Mouse (Mus musculus): ENCODE measurements around the gene Cldn20. TPM values are rescaled to one million over a fixed set of nuclear protein-coding genes. Genes with fewer than 3 reads are reported as not detected.

Gene Cldn20
- polyA plus RNA-seq, 1 experiment = not detected

GRCm38 (mm10) chr17:3516406-3516805, 15.9 kb upstream of the Cldn20 start:
- H3K36me3 ChIP-seq (replicated peaks; ENCODE audit: low read length) = peaks cover 31% of the 10 kb centered on the region
- H3K9me3 ChIP-seq = no peaks in the 10 kb centered on the region
- H3K27me3 ChIP-seq (replicated peaks) = no peaks in the 10 kb centered on the region
- H3K4me1 ChIP-seq = peaks cover 4% of the 10 kb centered on the region
- TF ChIP-seq GATA1 (IDR thresholded peaks at IDR 0.05; ENCODE audit: borderline replicate concordance, low read length) (no peak), FLI1 (IDR thresholded peaks at IDR 0.05; ENCODE audit: low read length) (no peak)
- H3K4me3 ChIP-seq (replicated peaks) = no peak overlapping the region

- TF ChIP-seq FLI1 (IDR thresholded peaks at IDR 0.05; ENCODE audit: low read length) = no peak
- no peak for TF ChIP-seq GATA1 (IDR thresholded peaks at IDR 0.05; ENCODE audit: borderline replicate concordance, low read length)
- H3K36me3 ChIP-seq (replicated peaks; ENCODE audit: low read length) = peaks cover 47% of the 10 kb centered on the region
- H3K4me3 ChIP-seq (replicated peaks) = no peak overlapping the region
- H3K4me1 ChIP-seq = peaks cover 4% of the 10 kb centered on the region; the same call in 1 of the 2 replicates
- no peaks in the 10 kb centered on the region for H3K9me3 ChIP-seq
- H3K27me3 ChIP-seq (replicated peaks) = no peaks in the 10 kb centered on the region
Measured at GRCm38 (mm10) chr17:3520344-3520743, 12.0 kb upstream of the Cldn20 start.

GRCm38 (mm10) chr17:3527841-3528471, 4.4 kb upstream of the Cldn20 start:
- Histone ChIP-seq H3K9me3 (no peaks in the 10 kb centered on the region), H3K36me3 (replicated peaks; ENCODE audit: low read length) (peaks cover 39% of the 10 kb centered on the region), H3K4me3 (replicated peaks) (no peak overlapping the region), H3K4me1 (peaks cover 32% of the 10 kb centered on the region), H3K27me3 (replicated peaks) (no peaks in the 10 kb centered on the region)
- TF ChIP-seq FLI1 (IDR thresholded peaks at IDR 0.05; ENCODE audit: low read length) (no peak), GATA1 (IDR thresholded peaks at IDR 0.05; ENCODE audit: borderline replicate concordance, low read length) (no peak)

- Histone ChIP-seq H3K27me3 (replicated peaks) (no peaks in the 10 kb centered on the region), H3K4me1 (peaks cover 32% of the 10 kb centered on the region), H3K9me3 (no peaks in the 10 kb centered on the region), H3K4me3 (replicated peaks) (no peak overlapping the region), H3K36me3 (replicated peaks; ENCODE audit: low read length) (peaks cover 40% of the 10 kb centered on the region)
- TF ChIP-seq FLI1 (IDR thresholded peaks at IDR 0.05; ENCODE audit: low read length) = no peak
- TF ChIP-seq GATA1 (IDR thresholded peaks at IDR 0.05; ENCODE audit: borderline replicate concordance, low read length) = no peak
Measured at GRCm38 (mm10) chr17:3529523-3529922, 2.8 kb upstream of the Cldn20 start.

- Histone ChIP-seq H3K4me1 (peaks cover 35% of the 10 kb centered on the region), H3K27me3 (replicated peaks) (no peaks in the 10 kb centered on the region), H3K9me3 (no peaks in the 10 kb centered on the region), H3K36me3 (replicated peaks; ENCODE audit: low read length) (peaks cover 40% of the 10 kb centered on the region), H3K4me3 (replicated peaks) (no peak overlapping the region)
- TF ChIP-seq GATA1 (IDR thresholded peaks at IDR 0.05; ENCODE audit: borderline replicate concordance, low read length) (no peak), FLI1 (IDR thresholded peaks at IDR 0.05; ENCODE audit: low read length) (no peak)
Measured at GRCm38 (mm10) chr17:3530549-3530948, 1.8 kb upstream of the Cldn20 start.

GRCm38 (mm10) chr17:3531641-3532040, 713 bp upstream of the Cldn20 start:
- no peak for TF ChIP-seq FLI1 (IDR thresholded peaks at IDR 0.05; ENCODE audit: low read length)
- no peak for TF ChIP-seq GATA1 (IDR thresholded peaks at IDR 0.05; ENCODE audit: borderline replicate concordance, low read length)
- Histone ChIP-seq H3K9me3 (no peaks in the 10 kb centered on the region), H3K36me3 (replicated peaks; ENCODE audit: low read length) (peaks cover 34% of the 10 kb centered on the region), H3K27me3 (replicated peaks) (no peaks in the 10 kb centered on the region), H3K4me3 (replicated peaks) (no peak overlapping the region), H3K4me1 (peaks cover 29% of the 10 kb centered on the region)

- no peaks in the 10 kb centered on the region for H3K27me3 ChIP-seq (replicated peaks)
- no peaks in the 10 kb centered on the region for H3K9me3 ChIP-seq
- peaks cover 33% of the 10 kb centered on the region for H3K36me3 ChIP-seq (replicated peaks; ENCODE audit: low read length)
- H3K4me1 ChIP-seq = peaks cover 32% of the 10 kb centered on the region
- TF ChIP-seq FLI1 (IDR thresholded peaks at IDR 0.05; ENCODE audit: low read length) (no peak), GATA1 (IDR thresholded peaks at IDR 0.05; ENCODE audit: borderline replicate concordance, low read length) (no peak)
- H3K4me3 ChIP-seq (replicated peaks) = no peak overlapping the region
Measured at GRCm38 (mm10) chr17:3533425-3533824, 1.1 kb downstream of the Cldn20 start.

GRCm38 (mm10) chr17:3540304-3540703, 8.0 kb downstream of the Cldn20 start:
- TF ChIP-seq GATA1 (IDR thresholded peaks at IDR 0.05; ENCODE audit: borderline replicate concordance, low read length) = no peak
- TF ChIP-seq FLI1 (IDR thresholded peaks at IDR 0.05; ENCODE audit: low read length) = no peak
- Histone ChIP-seq H3K4me3 (replicated peaks) (peak overlapping the region; percentile 0), H3K27me3 (replicated peaks) (no peaks in the 10 kb centered on the region), H3K9me3 (no peaks in the 10 kb centered on the region), H3K36me3 (replicated peaks; ENCODE audit: low read length) (peaks cover 43% of the 10 kb centered on the region), H3K4me1 (peaks cover 40% of the 10 kb centered on the region)

- Histone ChIP-seq H3K9me3 (no peaks in the 10 kb centered on the region), H3K36me3 (replicated peaks; ENCODE audit: low read length) (peaks cover 43% of the 10 kb centered on the region)
- TF ChIP-seq FLI1 (IDR thresholded peaks at IDR 0.05; ENCODE audit: low read length) = no peak
- TF ChIP-seq GATA1 (IDR thresholded peaks at IDR 0.05; ENCODE audit: borderline replicate concordance, low read length) = no peak
Measured at GRCm38 (mm10) chr17:3541033-3541432, 8.7 kb downstream of the Cldn20 start.

GRCm38 (mm10) chr17:3547725-3548124, 15.4 kb downstream of the Cldn20 start:
- Histone ChIP-seq H3K4me1 (peaks cover 31% of the 10 kb centered on the region), H3K9me3 (no peaks in the 10 kb centered on the region), H3K4me3 (replicated peaks) (no peak overlapping the region), H3K27me3 (replicated peaks) (no peaks in the 10 kb centered on the region), H3K36me3 (replicated peaks; ENCODE audit: low read length) (peaks cover 35% of the 10 kb centered on the region)
- TF ChIP-seq GATA1 (IDR thresholded peaks at IDR 0.05; ENCODE audit: borderline replicate concordance, low read length) (no peak), FLI1 (IDR thresholded peaks at IDR 0.05; ENCODE audit: low read length) (no peak)

More at GRCm38 (mm10) chr17:3541033-3541432, 8.7 kb downstream of the Cldn20 start:
- Histone ChIP-seq H3K4me3 (replicated peaks) (no peak overlapping the region), H3K4me1 (peaks cover 42% of the 10 kb centered on the region), H3K27me3 (replicated peaks) (no peaks in the 10 kb centered on the region)
